Mouse (Mus musculus) E14TG2a.4 (cell line): Measurements from ENCODE around the gene Lpp.

Source experiments
- CTCF ChIP-seq: conservative IDR thresholded peaks from 2 replicates; pipeline ENCODE4 v1.5.1; 2014; ENCODE audit warnings: low read length
- NANOG ChIP-seq: IDR thresholded peaks from 2 replicates; pipeline ENCODE4 v1.6.1; 2014; ENCODE audit warnings: borderline replicate concordance, low read length, mixed read lengths

GRCm38 (mm10) chr16:24977771-24978170, 584.5 kb downstream of the Lpp start:
- TF ChIP-seq CTCF (no peak), NANOG (no peak)
